20 mouse cellular contexts compared by ENCODE assay signal in the genomic region with DNA sequence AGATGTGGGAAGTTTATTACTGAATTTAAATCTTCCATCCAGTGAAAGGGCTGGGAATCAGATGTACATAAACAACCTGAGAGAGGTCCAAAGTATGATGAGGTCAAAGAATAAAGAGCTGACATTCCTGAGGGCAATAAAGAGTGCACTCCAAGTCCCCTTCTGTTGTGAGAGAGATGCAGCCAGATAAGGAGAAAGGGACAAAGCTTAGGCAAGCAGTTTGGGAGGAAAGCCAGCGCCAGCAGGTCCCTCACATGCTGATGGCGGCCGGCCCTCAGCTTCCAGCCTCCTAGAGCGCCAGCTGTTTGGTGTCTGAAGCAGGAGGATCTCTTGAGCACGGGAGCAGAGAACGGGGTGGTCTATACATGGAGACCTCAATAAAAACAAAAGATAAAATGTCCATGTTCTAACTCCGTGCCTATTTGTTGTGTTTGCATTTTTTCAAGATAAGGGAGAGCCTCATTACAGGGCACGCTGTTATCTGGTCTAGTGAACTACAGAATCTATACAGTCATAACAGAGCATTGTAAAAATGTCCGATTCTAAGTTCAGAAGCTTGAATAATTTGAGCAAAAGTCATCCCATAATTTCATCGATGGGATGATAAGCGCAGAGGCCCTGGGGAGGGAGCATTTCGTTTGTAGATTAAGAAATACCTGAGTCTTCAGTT. TPM values are rescaled to one million over a fixed set of nuclear protein-coding genes. Genes with fewer than 3 reads are reported as not detected.
DNase-seq lines count a peak whose midpoint lies in the region; ATAC-seq and TF ChIP-seq lines count a peak whose summit lies in the region.
"Had no signal": no experiment of that assay in that cellular context is flagged by ENCODE, and none has a peak within 500 bp of the region (broad histone marks: within the 10 kb centered on the region; RNA-seq: fewer than 3 reads in every experiment).

No protein-coding gene starts in this region.

- H3K36me3 ChIP-seq in intestine, postnatal 0 days (ENCODE audit: control insufficient read depth, insufficient read depth) = no peaks in the 10 kb centered on the region
- no peaks in the 10 kb centered on the region for H3K36me3 ChIP-seq in lung, embryonic 15.5 days
- H3K36me3 ChIP-seq: hindbrain, embryonic 15.5 days; limb, embryonic 13.5 days had no signal

- peak overlapping the region; percentile 41 for H3K4me2 ChIP-seq in intestine, postnatal 0 days (replicated peaks; ENCODE audit: low read depth)
- H3K4me2 ChIP-seq in lung, embryonic 15.5 days = no peak overlapping the region
- H3K4me2 ChIP-seq: forebrain, embryonic 13.5 days; heart, embryonic 12.5 days; hindbrain, embryonic 15.5 days; limb, embryonic 13.5 days had no signal

- H3K27ac ChIP-seq in intestine, postnatal 0 days (ENCODE audit: low read depth, low read length) = peak overlapping the region; percentile 73
- H3K27ac ChIP-seq in lung, embryonic 15.5 days = no peak overlapping the region
- H3K27ac ChIP-seq: forebrain, embryonic 13.5 days; hindbrain, embryonic 15.5 days; layer of hippocampus, adult 2 months; left cerebral cortex, adult 2 months; limb, embryonic 13.5 days had no signal

- peak; percentile 27 for DNase-seq in left cerebral cortex, postnatal 4 days
- DNase-seq in left cerebral cortex, postnatal 25 days (ENCODE audit: low spot score in 2 of 2) = no peak
- DNase-seq in right cerebral cortex, postnatal 36 days (ENCODE audit: low spot score in 2 of 2) = no peak
- DNase-seq in layer of hippocampus, postnatal 25 days (ENCODE audit: extremely low spot score in 1 of 2, low spot score in 1 of 2) = no peak
- DNase-seq in ovary, postnatal 10 days (ENCODE audit: low spot score) = no peak
- DNase-seq: adrenal gland, adult 8-10 months; gastrocnemius, postnatal 36 days; heart, postnatal 36 days; kidney, adult 8-10 months; thymus, postnatal 36 days had no signal

- 30% methylated on average over 12 of the region's 12 CpGs for WGBS in intestine, postnatal 0 days
- 42% methylated on average over 12 of the region's 12 CpGs for WGBS in lung, embryonic 15.5 days

- H3K9me3 ChIP-seq in intestine, postnatal 0 days (ENCODE audit: control insufficient read depth) = peaks cover 7% of the 10 kb centered on the region
- no peaks in the 10 kb centered on the region for H3K9me3 ChIP-seq in lung, embryonic 15.5 days
- H3K9me3 ChIP-seq: hindbrain, embryonic 15.5 days had no signal

- intact Hi-C loops in left cerebral cortex, postnatal 4 days (cut with DNase I) = no loop called here
- intact Hi-C loops in left cerebral cortex, postnatal 25 days (cut with DNase I) = no loop called here

- ATAC-seq in intestine, postnatal 0 days = peak; percentile 73
- peak; percentile 31; the same call in 1 of the 2 replicates for ATAC-seq in lung, embryonic 15.5 days (ENCODE audit: borderline replicate concordance, extremely low read depth, low FRiP score, low TSS enrichment)
- ATAC-seq in megakaryocyte-erythroid progenitor cell, adult 5-6 weeks (replicated peaks; ENCODE audit: low FRiP score, low TSS enrichment, poor library complexity, severe bottlenecking) = peak; percentile 56
- ATAC-seq: forebrain, embryonic 13.5 days; midbrain, embryonic 16.5 days had no signal

- no peak overlapping the region for H3K9ac ChIP-seq in intestine, postnatal 0 days (ENCODE audit: low read depth, low read length)
- H3K9ac ChIP-seq in lung, embryonic 15.5 days = no peak overlapping the region
- H3K9ac ChIP-seq: forebrain, embryonic 13.5 days; heart, embryonic 12.5 days; hindbrain, embryonic 15.5 days; limb, embryonic 13.5 days had no signal

- peaks cover 5% of the 10 kb centered on the region for H3K4me1 ChIP-seq in intestine, postnatal 0 days (replicated peaks; ENCODE audit: control insufficient read depth, insufficient read depth, low read length)
- peaks cover 15% of the 10 kb centered on the region for H3K4me1 ChIP-seq in lung, embryonic 15.5 days
- H3K4me1 ChIP-seq: hindbrain, embryonic 15.5 days had no signal

- no peak for TF ChIP-seq CTCF in intestine, postnatal 0 days (IDR thresholded peaks at IDR 0.05; ENCODE audit: low read depth)

- no peaks in the 10 kb centered on the region for H3K27me3 ChIP-seq in intestine, postnatal 0 days (replicated peaks; ENCODE audit: control insufficient read depth, insufficient read depth, low read length)
- H3K27me3 ChIP-seq in lung, embryonic 15.5 days = no peaks in the 10 kb centered on the region
- H3K27me3 ChIP-seq: forebrain, embryonic 13.5 days; heart, embryonic 12.5 days; hindbrain, embryonic 15.5 days; limb, embryonic 13.5 days had no signal

- H3K4me3 ChIP-seq in intestine, postnatal 0 days (ENCODE audit: low read depth, low read length) = no peak overlapping the region
- no peak overlapping the region for H3K4me3 ChIP-seq in lung, embryonic 15.5 days
- H3K4me3 ChIP-seq: forebrain, embryonic 13.5 days; heart, embryonic 12.5 days; hindbrain, embryonic 15.5 days; layer of hippocampus, adult 2 months; left cerebral cortex, adult 2 months; limb, embryonic 13.5 days had no signal

RNA-seq across cellular contexts. Expression of gene Ezr, which starts 15.9 kb away (rescaled TPM):
- total RNA-seq in left cerebral cortex, postnatal 4 days (2021) = 10 to 100 TPM; 17.4 to 19.9 TPM
- 10 to 100 TPM; 44.7 to 55.6 TPM for total RNA-seq in left cerebral cortex, postnatal 25 days (2021)
- polyA plus RNA-seq in intestine, postnatal 0 days (2015; fragmentation: Nextera tagmentation; extraction: Ambion mirVana) = 342 and 379 TPM in 2 replicates
- 125 and 140 TPM in 2 replicates for polyA plus RNA-seq in lung, embryonic 15.5 days (2015; fragmentation: Nextera tagmentation; extraction: Ambion mirVana)
- total RNA-seq in megakaryocyte-erythroid progenitor cell, adult 5-6 weeks (2014; fragmentation: Nextera tagmentation) = 82.2 and 85.0 TPM in 2 replicates
- total RNA-seq in megakaryocyte-erythroid progenitor cell, adult 5-6 weeks (2017) = 161 and 203 TPM in 2 replicates
- total RNA-seq in layer of hippocampus, postnatal 25 days (2021) = 10 to 100 TPM; 48.4 to 48.7 TPM
